Mouse (Mus musculus): Measurements from ENCODE around the gene Selplg. TPM values are rescaled to one million over a fixed set of nuclear protein-coding genes. Genes with fewer than 3 reads are reported as not detected.
A peak's percentile ranks its signal among the peaks of the same experiment; 100 is the strongest.

The Selplg gene
- polyA plus RNA-seq, 1 experiment from 2014 or later = 7.4 TPM

DNA sequence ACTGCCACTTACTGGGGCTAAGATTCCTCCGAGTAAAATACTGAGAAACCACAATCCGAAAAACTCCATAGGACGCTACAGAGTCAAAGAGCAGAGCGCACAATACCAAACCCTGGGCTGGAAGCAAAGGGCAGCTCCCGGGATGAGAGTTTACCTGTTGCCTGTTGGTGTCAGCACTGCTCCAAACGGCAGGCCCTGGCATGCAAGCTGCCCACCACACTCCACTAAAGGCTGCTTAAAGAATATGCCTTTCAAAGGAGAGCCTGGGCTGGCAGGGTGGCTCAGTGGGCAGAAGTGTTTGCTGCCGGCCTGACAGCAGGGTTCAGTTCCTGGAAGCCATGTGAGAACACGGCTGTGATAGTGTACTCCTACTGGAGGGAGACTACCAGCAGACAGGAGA, 25.2 kb upstream of the Selplg start:
- H3K27ac ChIP-seq (ENCODE audit: low read length) = no peak overlapping the region
- H3K27me3 ChIP-seq (ENCODE audit: control insufficient read depth, insufficient read depth, low read depth, low read length) = no peaks in the 10 kb centered on the region
- no peaks in the 10 kb centered on the region for H3K9me3 ChIP-seq (ENCODE audit: control insufficient read depth, low read length)
- WGBS = 64% methylated on average over 8 of the region's 8 CpGs
- no peak overlapping the region for H3K4me2 ChIP-seq (ENCODE audit: low read depth, low read length)
- no peak overlapping the region for H3K4me3 ChIP-seq (ENCODE audit: low read length)
- peaks cover 20% of the 10 kb centered on the region for H3K4me1 ChIP-seq (replicated peaks; ENCODE audit: control insufficient read depth, insufficient read depth, low read length)
- H3K36me3 ChIP-seq (ENCODE audit: control insufficient read depth, insufficient read depth, low read length) = peaks cover 7% of the 10 kb centered on the region; the same call in 1 of the 2 replicates
- ATAC-seq (ENCODE audit: low read depth) = no peak
- H3K9ac ChIP-seq (ENCODE audit: low read length) = no peak overlapping the region

DNA sequence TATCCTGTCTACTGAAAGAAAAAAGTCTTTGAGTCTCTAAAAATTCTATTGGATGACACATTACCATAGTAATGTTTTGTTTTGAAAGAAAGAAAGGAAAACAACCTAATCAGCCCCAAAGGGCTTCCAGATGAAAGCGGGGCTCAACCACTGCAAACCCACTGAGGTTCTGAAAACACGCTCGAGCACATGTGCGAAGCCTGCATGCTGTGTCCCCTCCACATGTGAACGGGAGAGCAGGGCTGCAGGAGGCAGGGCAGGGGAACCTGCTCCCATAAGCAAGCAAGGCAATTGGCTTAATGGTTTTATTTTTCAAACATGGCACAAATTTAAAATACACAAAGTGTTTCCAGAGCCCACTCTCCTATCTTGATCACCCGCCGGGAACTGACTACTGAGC, 24.2 kb upstream of the Selplg start:
- Histone ChIP-seq H3K4me1 (replicated peaks; ENCODE audit: control insufficient read depth, insufficient read depth, low read length) (peaks cover 20% of the 10 kb centered on the region), H3K4me2 (ENCODE audit: low read depth, low read length) (no peak overlapping the region), H3K27me3 (ENCODE audit: control insufficient read depth, insufficient read depth, low read depth, low read length) (no peaks in the 10 kb centered on the region), H3K4me3 (ENCODE audit: low read length) (no peak overlapping the region), H3K9ac (ENCODE audit: low read length) (no peak overlapping the region), H3K9me3 (ENCODE audit: control insufficient read depth, low read length) (no peaks in the 10 kb centered on the region), H3K36me3 (ENCODE audit: control insufficient read depth, insufficient read depth, low read length) (peaks cover 4% of the 10 kb centered on the region; the same call in 1 of the 2 replicates), H3K27ac (ENCODE audit: low read length) (no peak overlapping the region)
- WGBS = 75% methylated on average over 7 of the region's 7 CpGs
- no peak for ATAC-seq (ENCODE audit: low read depth)

- peak; percentile 41; the same call in 1 of the 2 replicates for ATAC-seq (ENCODE audit: low read depth)
- Histone ChIP-seq H3K27ac (ENCODE audit: low read length) (0 out of 2 replicates have a peak overlapping the region, but pooled peaks have one; percentile 14), H3K4me2 (ENCODE audit: low read depth, low read length) (no peak overlapping the region), H3K9ac (ENCODE audit: low read length) (peak overlapping the region; percentile 26; the same call in 1 of the 2 replicates), H3K4me1 (replicated peaks; ENCODE audit: control insufficient read depth, insufficient read depth, low read length) (peaks cover 20% of the 10 kb centered on the region), H3K27me3 (ENCODE audit: control insufficient read depth, insufficient read depth, low read depth, low read length) (no peaks in the 10 kb centered on the region), H3K36me3 (ENCODE audit: control insufficient read depth, insufficient read depth, low read length) (peaks cover 4% of the 10 kb centered on the region; the same call in 1 of the 2 replicates), H3K9me3 (ENCODE audit: control insufficient read depth, low read length) (no peaks in the 10 kb centered on the region), H3K4me3 (ENCODE audit: low read length) (no peak overlapping the region)
- WGBS = 51% methylated on average over 3 of the region's 3 CpGs
Observed at GRCm38 (mm10) chr5:113855696-113856095, 23.3 kb upstream of the Selplg start.

GRCm38 (mm10) chr5:113855117-113855516, 22.7 kb upstream of the Selplg start:
- Histone ChIP-seq H3K4me1 (replicated peaks; ENCODE audit: control insufficient read depth, insufficient read depth, low read length) (peaks cover 20% of the 10 kb centered on the region), H3K9ac (ENCODE audit: low read length) (no peak overlapping the region), H3K27ac (ENCODE audit: low read length) (no peak overlapping the region), H3K9me3 (ENCODE audit: control insufficient read depth, low read length) (no peaks in the 10 kb centered on the region), H3K36me3 (ENCODE audit: control insufficient read depth, insufficient read depth, low read length) (peaks cover 10% of the 10 kb centered on the region; the same call in 1 of the 2 replicates), H3K27me3 (ENCODE audit: control insufficient read depth, insufficient read depth, low read depth, low read length) (no peaks in the 10 kb centered on the region), H3K4me2 (ENCODE audit: low read depth, low read length) (no peak overlapping the region), H3K4me3 (ENCODE audit: low read length) (no peak overlapping the region)
- WGBS = 92% methylated on average over 10 of the region's 10 CpGs
- no peak for ATAC-seq (ENCODE audit: low read depth)

- H3K36me3 ChIP-seq (ENCODE audit: control insufficient read depth, insufficient read depth, low read length) = peaks cover 13% of the 10 kb centered on the region; the same call in 1 of the 2 replicates
- H3K4me3 ChIP-seq (ENCODE audit: low read length) = no peak overlapping the region
- 39% methylated on average over 14 of the region's 14 CpGs for WGBS
- peaks cover 17% of the 10 kb centered on the region for H3K4me1 ChIP-seq (replicated peaks; ENCODE audit: control insufficient read depth, insufficient read depth, low read length)
- no peak overlapping the region for H3K27ac ChIP-seq (ENCODE audit: low read length)
- 0 out of 2 replicates have a peak, but pooled peaks have one; percentile 33 for ATAC-seq (ENCODE audit: low read depth)
- no peak overlapping the region for H3K4me2 ChIP-seq (ENCODE audit: low read depth, low read length)
- no peaks in the 10 kb centered on the region for H3K27me3 ChIP-seq (ENCODE audit: control insufficient read depth, insufficient read depth, low read depth, low read length)
- no peaks in the 10 kb centered on the region for H3K9me3 ChIP-seq (ENCODE audit: control insufficient read depth, low read length)
- no peak overlapping the region for H3K9ac ChIP-seq (ENCODE audit: low read length)
Observed at GRCm38 (mm10) chr5:113854494-113854893, 22.1 kb upstream of the Selplg start.

- Histone ChIP-seq H3K9me3 (ENCODE audit: control insufficient read depth, low read length) (no peaks in the 10 kb centered on the region), H3K9ac (ENCODE audit: low read length) (no peak overlapping the region), H3K27me3 (ENCODE audit: control insufficient read depth, insufficient read depth, low read depth, low read length) (no peaks in the 10 kb centered on the region), H3K4me1 (replicated peaks; ENCODE audit: control insufficient read depth, insufficient read depth, low read length) (peaks cover 9% of the 10 kb centered on the region; the same call in 1 of the 2 replicates), H3K4me2 (ENCODE audit: low read depth, low read length) (no peak overlapping the region), H3K27ac (ENCODE audit: low read length) (no peak overlapping the region), H3K36me3 (ENCODE audit: control insufficient read depth, insufficient read depth, low read length) (peaks cover 17% of the 10 kb centered on the region), H3K4me3 (ENCODE audit: low read length) (no peak overlapping the region)
- WGBS = 88% methylated on average over 10 of the region's 10 CpGs
- ATAC-seq (ENCODE audit: low read depth) = no peak
Observed at GRCm38 (mm10) chr5:113853541-113853940, 21.1 kb upstream of the Selplg start.

DNA sequence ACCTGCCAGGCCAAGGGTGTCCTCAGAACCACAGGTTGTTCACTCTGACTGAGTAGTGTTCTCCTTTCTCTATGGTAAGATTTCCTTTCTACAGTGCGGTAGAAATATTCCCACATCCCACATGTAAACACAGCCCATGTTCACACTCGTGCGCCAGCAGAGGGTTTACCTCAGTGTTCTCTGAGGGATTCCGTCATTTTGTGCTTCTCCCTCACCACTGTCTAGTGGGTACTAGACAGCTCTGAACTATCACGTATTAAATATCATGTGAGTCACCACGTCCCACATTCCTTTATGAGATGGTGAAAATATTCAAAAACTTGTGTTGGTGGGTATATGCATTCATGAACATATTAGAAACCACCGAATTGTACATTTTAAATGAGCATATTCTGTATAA, 20.0 kb upstream of the Selplg start:
- H3K9ac ChIP-seq (ENCODE audit: low read length) = no peak overlapping the region
- no peaks in the 10 kb centered on the region for H3K9me3 ChIP-seq (ENCODE audit: control insufficient read depth, low read length)
- H3K36me3 ChIP-seq (ENCODE audit: control insufficient read depth, insufficient read depth, low read length) = peaks cover 21% of the 10 kb centered on the region
- no peak overlapping the region for H3K4me3 ChIP-seq (ENCODE audit: low read length)
- H3K4me1 ChIP-seq (replicated peaks; ENCODE audit: control insufficient read depth, insufficient read depth, low read length) = peaks cover 7% of the 10 kb centered on the region; the same call in 1 of the 2 replicates
- ATAC-seq (ENCODE audit: low read depth) = no peak
- H3K27ac ChIP-seq (ENCODE audit: low read length) = no peak overlapping the region
- no peak overlapping the region for H3K4me2 ChIP-seq (ENCODE audit: low read depth, low read length)
- WGBS = 78% methylated on average over 7 of the region's 7 CpGs
- H3K27me3 ChIP-seq (ENCODE audit: control insufficient read depth, insufficient read depth, low read depth, low read length) = no peaks in the 10 kb centered on the region

DNA sequence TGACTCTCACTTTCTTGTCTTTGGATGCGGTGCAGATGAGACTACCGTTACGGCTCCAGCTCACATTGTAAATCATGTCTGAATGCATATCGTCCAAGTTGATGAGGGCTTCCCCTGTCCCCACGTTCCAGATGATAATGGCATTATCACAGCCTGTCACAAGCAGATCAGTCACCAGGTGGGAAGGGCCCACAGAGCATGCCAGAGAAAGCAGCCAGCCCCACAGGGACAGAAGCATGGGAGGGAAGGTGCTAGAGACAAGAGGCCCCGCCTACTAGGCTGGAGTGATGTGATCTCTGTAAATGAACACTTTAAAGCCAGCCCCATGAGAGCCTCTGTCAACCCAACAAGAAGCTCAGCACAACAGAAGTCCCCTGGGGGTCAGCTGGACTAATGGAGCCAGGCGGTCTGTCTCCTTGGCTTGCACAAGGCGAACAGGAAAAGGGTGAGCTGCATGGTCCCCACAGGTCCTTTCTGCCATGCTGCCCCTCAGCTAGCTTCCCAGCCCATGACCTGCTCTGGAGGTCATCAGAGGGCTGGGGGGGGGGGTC, 18.3 kb upstream of the Selplg start:
- Histone ChIP-seq H3K9me3 (ENCODE audit: control insufficient read depth, low read length) (no peaks in the 10 kb centered on the region), H3K36me3 (ENCODE audit: control insufficient read depth, insufficient read depth, low read length) (peaks cover 37% of the 10 kb centered on the region), H3K27me3 (ENCODE audit: control insufficient read depth, insufficient read depth, low read depth, low read length) (no peaks in the 10 kb centered on the region), H3K4me3 (ENCODE audit: low read length) (no peak overlapping the region), H3K4me2 (ENCODE audit: low read depth, low read length) (no peak overlapping the region), H3K9ac (ENCODE audit: low read length) (no peak overlapping the region), H3K27ac (ENCODE audit: low read length) (no peak overlapping the region), H3K4me1 (replicated peaks; ENCODE audit: control insufficient read depth, insufficient read depth, low read length) (peaks cover 2% of the 10 kb centered on the region; the same call in 1 of the 2 replicates)
- no peak for ATAC-seq (ENCODE audit: low read depth)
- WGBS = 60% methylated on average over 8 of the region's 8 CpGs

GRCm38 (mm10) chr5:113847636-113848035, 15.2 kb upstream of the Selplg start:
- H3K9me3 ChIP-seq (ENCODE audit: control insufficient read depth, low read length) = no peaks in the 10 kb centered on the region
- no peak overlapping the region for H3K4me2 ChIP-seq (ENCODE audit: low read depth, low read length)
- peaks cover 8% of the 10 kb centered on the region; the same call in 1 of the 2 replicates for H3K4me1 ChIP-seq (replicated peaks; ENCODE audit: control insufficient read depth, insufficient read depth, low read length)
- 74% methylated on average over 9 of the region's 9 CpGs for WGBS
- ATAC-seq (ENCODE audit: low read depth) = no peak
- H3K27me3 ChIP-seq (ENCODE audit: control insufficient read depth, insufficient read depth, low read depth, low read length) = no peaks in the 10 kb centered on the region
- H3K9ac ChIP-seq (ENCODE audit: low read length) = no peak overlapping the region
- no peak overlapping the region for H3K4me3 ChIP-seq (ENCODE audit: low read length)
- peaks cover 51% of the 10 kb centered on the region for H3K36me3 ChIP-seq (ENCODE audit: control insufficient read depth, insufficient read depth, low read length)
- H3K27ac ChIP-seq (ENCODE audit: low read length) = no peak overlapping the region
